Mouse (Mus musculus): ENCODE data around the gene Antxr1. TPM values are rescaled to one million over a fixed set of nuclear protein-coding genes. Genes with fewer than 3 reads are reported as not detected.

The Antxr1 gene
- polyA plus RNA-seq, 1 experiment from 2014 or later = 5.9 TPM

GRCm38 (mm10) chr6:87328265-87329173 is 7.1 kb downstream of the Antxr1 start:
- WGBS = 69% methylated on average over 22 of the region's 22 CpGs
- DNase-seq (ENCODE audit: low spot score) (no peak), ATAC-seq (ENCODE audit: low FRiP score, low TSS enrichment) (no peak)
- Histone ChIP-seq H3K4me1 (replicated peaks; ENCODE audit: control insufficient read depth, insufficient read depth) (peaks cover 2% of the 10 kb centered on the region; the same call in 1 of the 2 replicates), H3K27me3 (ENCODE audit: control insufficient read depth, insufficient read depth, low read length) (no peaks in the 10 kb centered on the region), H3K9me3 (ENCODE audit: control insufficient read depth, low read length) (no peaks in the 10 kb centered on the region), H3K4me2 (replicated peaks; ENCODE audit: low read depth) (no peak overlapping the region), H3K4me3 (ENCODE audit: low read depth, low read length) (no peak overlapping the region), H3K36me3 (ENCODE audit: control insufficient read depth, insufficient read depth, low read length) (no peaks in the 10 kb centered on the region), H3K9ac (ENCODE audit: low read length) (no peak overlapping the region), H3K27ac (replicated peaks) (no peak overlapping the region)
- TF ChIP-seq CTCF (IDR thresholded peaks at IDR 0.05; ENCODE audit: low read depth) (no peak), EP300 (optimal IDR thresholded peaks at IDR 0.05) (no peak)

GRCm38 (mm10) chr6:87326932-87327331 is 8.7 kb downstream of the Antxr1 start:
- Histone ChIP-seq H3K27ac (replicated peaks) (no peak overlapping the region), H3K4me2 (replicated peaks; ENCODE audit: low read depth) (no peak overlapping the region), H3K36me3 (ENCODE audit: control insufficient read depth, insufficient read depth, low read length) (no peaks in the 10 kb centered on the region), H3K9me3 (ENCODE audit: control insufficient read depth, low read length) (no peaks in the 10 kb centered on the region), H3K4me3 (ENCODE audit: low read depth, low read length) (no peak overlapping the region), H3K27me3 (ENCODE audit: control insufficient read depth, insufficient read depth, low read length) (no peaks in the 10 kb centered on the region), H3K9ac (ENCODE audit: low read length) (no peak overlapping the region), H3K4me1 (replicated peaks; ENCODE audit: control insufficient read depth, insufficient read depth) (peaks cover 2% of the 10 kb centered on the region; the same call in 1 of the 2 replicates)
- no peak for TF ChIP-seq CTCF (IDR thresholded peaks at IDR 0.05; ENCODE audit: low read depth)
- TF ChIP-seq EP300 (optimal IDR thresholded peaks at IDR 0.05) = no peak
- WGBS = 71% methylated on average over 2 of the region's 2 CpGs
- ATAC-seq (ENCODE audit: low FRiP score, low TSS enrichment) (no peak), DNase-seq (ENCODE audit: low spot score) (no peak)

- WGBS = 92% methylated on average over 2 of the region's 2 CpGs
- H3K27me3 ChIP-seq (ENCODE audit: control insufficient read depth, insufficient read depth, low read length) = no peaks in the 10 kb centered on the region
- DNase-seq (ENCODE audit: low spot score) (peak; percentile 52), ATAC-seq (ENCODE audit: low FRiP score, low TSS enrichment) (no peak)
- H3K4me3 ChIP-seq (ENCODE audit: low read depth, low read length) = no peak overlapping the region
- no peak overlapping the region for H3K4me2 ChIP-seq (replicated peaks; ENCODE audit: low read depth)
- no peak overlapping the region for H3K27ac ChIP-seq (replicated peaks)
- H3K9ac ChIP-seq (ENCODE audit: low read length) = no peak overlapping the region
- no peaks in the 10 kb centered on the region for H3K4me1 ChIP-seq (replicated peaks; ENCODE audit: control insufficient read depth, insufficient read depth)
- no peaks in the 10 kb centered on the region for H3K9me3 ChIP-seq (ENCODE audit: control insufficient read depth, low read length)
- no peaks in the 10 kb centered on the region for H3K36me3 ChIP-seq (ENCODE audit: control insufficient read depth, insufficient read depth, low read length)
- TF ChIP-seq CTCF (IDR thresholded peaks at IDR 0.05; ENCODE audit: low read depth) = peak; percentile 82
- TF ChIP-seq EP300 (optimal IDR thresholded peaks at IDR 0.05) = no peak
Measured at GRCm38 (mm10) chr6:87323381-87323780, 12.2 kb downstream of the Antxr1 start.

GRCm38 (mm10) chr6:87318651-87319050 is 17.0 kb downstream of the Antxr1 start:
- Histone ChIP-seq H3K4me1 (replicated peaks; ENCODE audit: control insufficient read depth, insufficient read depth) (no peaks in the 10 kb centered on the region), H3K9ac (ENCODE audit: low read length) (no peak overlapping the region), H3K4me2 (replicated peaks; ENCODE audit: low read depth) (no peak overlapping the region), H3K9me3 (ENCODE audit: control insufficient read depth, low read length) (no peaks in the 10 kb centered on the region), H3K27ac (replicated peaks) (no peak overlapping the region), H3K27me3 (ENCODE audit: control insufficient read depth, insufficient read depth, low read length) (no peaks in the 10 kb centered on the region), H3K36me3 (ENCODE audit: control insufficient read depth, insufficient read depth, low read length) (no peaks in the 10 kb centered on the region), H3K4me3 (ENCODE audit: low read depth, low read length) (no peak overlapping the region)
- no peak for TF ChIP-seq CTCF (IDR thresholded peaks at IDR 0.05; ENCODE audit: low read depth)
- TF ChIP-seq EP300 (optimal IDR thresholded peaks at IDR 0.05) = no peak
- WGBS = 91% methylated on average over 7 of the region's 7 CpGs
- ATAC-seq (ENCODE audit: low FRiP score, low TSS enrichment) (no peak), DNase-seq (ENCODE audit: low spot score) (no peak)

GRCm38 (mm10) chr6:87316966-87317365 is 18.7 kb downstream of the Antxr1 start:
- H3K4me1 ChIP-seq (replicated peaks; ENCODE audit: control insufficient read depth, insufficient read depth) = no peaks in the 10 kb centered on the region
- H3K4me2 ChIP-seq (replicated peaks; ENCODE audit: low read depth) = no peak overlapping the region
- no peak for TF ChIP-seq EP300 (optimal IDR thresholded peaks at IDR 0.05)
- no peak for TF ChIP-seq CTCF (IDR thresholded peaks at IDR 0.05; ENCODE audit: low read depth)
- H3K27me3 ChIP-seq (ENCODE audit: control insufficient read depth, insufficient read depth, low read length) = no peaks in the 10 kb centered on the region
- no peak overlapping the region for H3K4me3 ChIP-seq (ENCODE audit: low read depth, low read length)
- peak; percentile 76; the same call in 1 of the 2 replicates for ATAC-seq (ENCODE audit: low FRiP score, low TSS enrichment)
- DNase-seq (ENCODE audit: low spot score) = no peak
- no peaks in the 10 kb centered on the region; the same call in 1 of the 2 replicates for H3K36me3 ChIP-seq (ENCODE audit: control insufficient read depth, insufficient read depth, low read length)
- H3K27ac ChIP-seq (replicated peaks) = peak overlapping the region; percentile 45; the same call in 1 of the 2 replicates
- H3K9ac ChIP-seq (ENCODE audit: low read length) = no peak overlapping the region
- no peaks in the 10 kb centered on the region for H3K9me3 ChIP-seq (ENCODE audit: control insufficient read depth, low read length)
- WGBS = 55% methylated on average over 8 of the region's 8 CpGs

GRCm38 (mm10) chr6:87312761-87313160 is 22.9 kb downstream of the Antxr1 start:
- 69% methylated on average over 4 of the region's 4 CpGs for WGBS

More at GRCm38 (mm10) chr6:87312761-87313160, 22.9 kb downstream of the Antxr1 start:
- no peak for TF ChIP-seq EP300 (optimal IDR thresholded peaks at IDR 0.05)
- TF ChIP-seq CTCF (IDR thresholded peaks at IDR 0.05; ENCODE audit: low read depth) = no peak
- H3K9me3 ChIP-seq (ENCODE audit: control insufficient read depth, low read length) = no peaks in the 10 kb centered on the region
- H3K27ac ChIP-seq (replicated peaks) = no peak overlapping the region
- no peaks in the 10 kb centered on the region; the same call in none of the 2 replicates for H3K36me3 ChIP-seq (ENCODE audit: control insufficient read depth, insufficient read depth, low read length)
- no peaks in the 10 kb centered on the region for H3K27me3 ChIP-seq (ENCODE audit: control insufficient read depth, insufficient read depth, low read length)
- DNase-seq (ENCODE audit: low spot score) (no peak), ATAC-seq (ENCODE audit: low FRiP score, low TSS enrichment) (no peak)
- no peak overlapping the region for H3K4me2 ChIP-seq (replicated peaks; ENCODE audit: low read depth)
- H3K4me3 ChIP-seq (ENCODE audit: low read depth, low read length) = no peak overlapping the region
- H3K9ac ChIP-seq (ENCODE audit: low read length) = no peak overlapping the region
- H3K4me1 ChIP-seq (replicated peaks; ENCODE audit: control insufficient read depth, insufficient read depth) = no peaks in the 10 kb centered on the region

Measured in stomach, postnatal 0 days (tissue).